Mouse (Mus musculus) thymus, adult 18-20 months (tissue): ENCODE data around the gene Vmn1r139.
"Not testable (repeated sequence)": the region's sequence is repeated elsewhere in the genome, so short reads cannot be mapped to it uniquely, and the experiment has no call there.

Experiments
- DNase-seq, 2 experiments: peaks; one replicate each; pipeline ENCODE4 v3.0.0; 2022; ENCODE audit warnings: mixed read lengths in 2 of 2

The Vmn1r139 gene

GRCm38 (mm10) chr7:22068757-22069156, at the start of gene Vmn1r139:
Vmn1r139 (plus strand) TSS chr7:22069057.
- not testable (repeated sequence) for DNase-seq

- DNase-seq: not testable (repeated sequence)
These were observed 40.1 kb upstream of the Vmn1r139 start, which contains the start of gene Vmn1r138 for GRCm38 (mm10) chr7:22028797-22029196. Vmn1r138 (minus strand) TSS chr7:22028897.

GRCm38 (mm10) chr7:22056205-22056604, 12.7 kb upstream of the Vmn1r139 start, which contains the start of gene Gm6176:
Gm6176 (minus strand) TSS chr7:22056305.
- not testable (repeated sequence) for DNase-seq

GRCm38 (mm10) chr7:22118145-22118544, 49.3 kb downstream of the Vmn1r139 start, which contains the start of gene Gm16451:
Gm16451 (minus strand) TSS chr7:22118245.
- not testable (repeated sequence) for DNase-seq

- DNase-seq: not testable (repeated sequence)
These were observed 65.8 kb downstream of the Vmn1r139 start, which contains the start of gene Gm10666 for GRCm38 (mm10) chr7:22134641-22135040. Gm10666 (minus strand) TSS chr7:22134741.
